Mouse (Mus musculus) liver, embryonic 11.5 days (tissue): ENCODE data around the gene Pla2g4b. TPM values are rescaled to one million over a fixed set of nuclear protein-coding genes. Genes with fewer than 3 reads are reported as not detected.

Experiments used
- ATAC-seq: fragments of 200-750 bp; cut with Nextera tagmentation; replicated peaks from 2 replicates; pipeline ENCODE4 v1.8.0; 2017; ENCODE audit warnings: moderate number of reproducible peaks, mild to moderate bottlenecking, moderate TSS enrichment, moderate library complexity; ENCODE audit not compliant: low FRiP score
- DNase-seq: peaks from one replicate; pipeline ENCODE4 v3.0.0-alpha.2; 2017; ENCODE audit warnings: low spot score
- H3K27ac ChIP-seq: fragments of 300-500 bp; sonication (generic); 2 replicates; pipeline ENCODE4 v1.5.1; 2014; ENCODE audit warnings: mild to moderate bottlenecking, low read depth, low read length, control low read depth
- H3K27me3 ChIP-seq: fragments of 300-500 bp; sonication (generic); replicated peaks from 2 replicates; pipeline ENCODE4 v1.6.1; 2014; ENCODE audit warnings: low read length, mixed read lengths; ENCODE audit not compliant: control insufficient read depth, insufficient read depth
- H3K36me3 ChIP-seq: fragments of 300-500 bp; sonication (generic); 2 replicates; pipeline ENCODE4 v1.6.1; 2014; ENCODE audit warnings: mild to moderate bottlenecking, low read length, moderate library complexity, mixed read lengths; ENCODE audit not compliant: control insufficient read depth, insufficient read depth
- H3K4me1 ChIP-seq: fragments of 300-500 bp; sonication (generic); replicated peaks from 2 replicates; pipeline ENCODE4 v1.6.1; 2014; ENCODE audit warnings: low read length, mixed read lengths; ENCODE audit not compliant: control insufficient read depth, insufficient read depth
- H3K4me2 ChIP-seq: fragments of 300-500 bp; sonication (generic); 2 replicates; pipeline ENCODE4 v1.6.1; 2014; ENCODE audit warnings: mild to moderate bottlenecking, control low read depth, moderate library complexity
- H3K4me3 ChIP-seq: fragments of 300-500 bp; sonication (generic); 2 replicates; pipeline ENCODE4 v1.5.1; 2014; ENCODE audit warnings: low read depth, low read length, control low read depth
- H3K9ac ChIP-seq: fragments of 300-500 bp; sonication (generic); 2 replicates; pipeline ENCODE4 v1.6.1; 2014; ENCODE audit warnings: low read depth, low read length, control low read depth
- H3K9me3 ChIP-seq: fragments of 300-500 bp; sonication (generic); 2 replicates; pipeline ENCODE4 v1.6.1; 2016; ENCODE audit warnings: low read length, inconsistent platforms, mixed read lengths; ENCODE audit not compliant: control insufficient read depth
- WGBS: fragments of 180-500 bp; shearing (Covaris S2); extraction: QIAGEN DNeasy Blood & Tissue Kit; methylation state at CpG from one replicate; pipeline ENCODE4 v1.1.7; 2014; 5-methylcytosine and 5-hydroxymethylcytosine counted together
- polyA plus RNA-seq: library from polyadenylated mRNA; unstranded; fragments of >200 nt; fragmentation: Nextera tagmentation; extraction: Ambion mirVana; gene quantifications from 2 replicates; pipeline ENCODE4 v1.2.1, GENCODE M21; 2014

The Pla2g4b gene
- polyA plus RNA-seq, 1 experiment from 2014 or later, result 2.3 TPM

GRCm38 (mm10) chr2:119995391-119996281 lies 37.6 kb upstream of the Pla2g4b start:
- ATAC-seq (no peak), DNase-seq (no peak)

GRCm38 (mm10) chr2:119997354-119997753 lies 35.9 kb upstream of the Pla2g4b start:
- Histone ChIP-seq H3K4me2 (no peak overlapping the region), H3K4me1 (peaks cover 6% of the 10 kb centered on the region; the same call in 1 of the 2 replicates), H3K9me3 (no peaks in the 10 kb centered on the region), H3K27me3 (no peaks in the 10 kb centered on the region), H3K36me3 (no peaks in the 10 kb centered on the region), H3K4me3 (no peak overlapping the region), H3K27ac (no peak overlapping the region), H3K9ac (no peak overlapping the region)
- WGBS, result 80% methylated on average over 4 of the region's 4 CpGs
- DNase-seq (no peak), ATAC-seq (no peak)

More at GRCm38 (mm10) chr2:119995391-119996281, 37.6 kb upstream of the Pla2g4b start:
- Histone ChIP-seq H3K27me3 (no peaks in the 10 kb centered on the region), H3K4me3 (no peak overlapping the region), H3K4me1 (no peaks in the 10 kb centered on the region; the same call in 1 of the 2 replicates), H3K36me3 (no peaks in the 10 kb centered on the region), H3K4me2 (no peak overlapping the region), H3K9me3 (no peaks in the 10 kb centered on the region), H3K9ac (no peak overlapping the region), H3K27ac (0 out of 2 replicates have a peak overlapping the region, but pooled peaks have one; percentile 5)
- WGBS, result 53% methylated on average over 9 of the region's 9 CpGs

- no peaks in the 10 kb centered on the region for H3K9me3 ChIP-seq
- H3K4me2 ChIP-seq, result no peak overlapping the region
- H3K4me3 ChIP-seq, result no peak overlapping the region
- H3K9ac ChIP-seq, result no peak overlapping the region
- ATAC-seq (no peak), DNase-seq (no peak)
- WGBS, result 84% methylated on average over 2 of the region's 2 CpGs
- H3K27me3 ChIP-seq, result no peaks in the 10 kb centered on the region
- no peaks in the 10 kb centered on the region for H3K36me3 ChIP-seq
- peaks cover 6% of the 10 kb centered on the region; the same call in 1 of the 2 replicates for H3K4me1 ChIP-seq
- no peak overlapping the region for H3K27ac ChIP-seq
Measured at GRCm38 (mm10) chr2:119999731-120000130, 33.5 kb upstream of the Pla2g4b start.

GRCm38 (mm10) chr2:120000882-120001584 lies 32.2 kb upstream of the Pla2g4b start:
- peaks cover 6% of the 10 kb centered on the region; the same call in 1 of the 2 replicates for H3K4me1 ChIP-seq
- WGBS, result 48% methylated on average over 3 of the region's 3 CpGs
- H3K9ac ChIP-seq, result peak overlapping the region; percentile 22; the same call in 1 of the 2 replicates
- no peak overlapping the region for H3K27ac ChIP-seq
- H3K9me3 ChIP-seq, result no peaks in the 10 kb centered on the region
- H3K36me3 ChIP-seq, result no peaks in the 10 kb centered on the region
- H3K27me3 ChIP-seq, result no peaks in the 10 kb centered on the region
- ATAC-seq, result no peak; the same call in 1 of the 2 replicates
- no peak overlapping the region for H3K4me2 ChIP-seq
- no peak for DNase-seq
- no peak overlapping the region for H3K4me3 ChIP-seq

GRCm38 (mm10) chr2:120001956-120002355 lies 31.3 kb upstream of the Pla2g4b start:
- Histone ChIP-seq H3K4me2 (no peak overlapping the region), H3K27ac (no peak overlapping the region), H3K9ac (no peak overlapping the region), H3K9me3 (no peaks in the 10 kb centered on the region), H3K4me1 (peaks cover 6% of the 10 kb centered on the region; the same call in 1 of the 2 replicates), H3K36me3 (no peaks in the 10 kb centered on the region), H3K4me3 (no peak overlapping the region), H3K27me3 (no peaks in the 10 kb centered on the region)
- 66% methylated on average over 4 of the region's 4 CpGs for WGBS
- DNase-seq, result no peak
- no peak for ATAC-seq

- Histone ChIP-seq H3K36me3 (no peaks in the 10 kb centered on the region), H3K4me3 (no peak overlapping the region), H3K4me2 (no peak overlapping the region), H3K27me3 (no peaks in the 10 kb centered on the region), H3K9me3 (no peaks in the 10 kb centered on the region), H3K9ac (no peak overlapping the region), H3K4me1 (peaks cover 6% of the 10 kb centered on the region; the same call in 1 of the 2 replicates), H3K27ac (no peak overlapping the region)
- ATAC-seq (no peak), DNase-seq (no peak)
- WGBS, result 77% methylated on average over 2 of the region's 2 CpGs
Measured at GRCm38 (mm10) chr2:120003970-120004369, 29.2 kb upstream of the Pla2g4b start.

- Histone ChIP-seq H3K4me1 (no peaks in the 10 kb centered on the region), H3K27me3 (no peaks in the 10 kb centered on the region), H3K36me3 (no peaks in the 10 kb centered on the region), H3K4me3 (no peak overlapping the region), H3K27ac (no peak overlapping the region), H3K9ac (no peak overlapping the region), H3K4me2 (no peak overlapping the region), H3K9me3 (no peaks in the 10 kb centered on the region)
- 96% methylated on average over 7 of the region's 7 CpGs for WGBS
- ATAC-seq, result no peak
- no peak for DNase-seq
Measured at GRCm38 (mm10) chr2:120006696-120007095, 26.5 kb upstream of the Pla2g4b start.

- no peak overlapping the region for H3K4me3 ChIP-seq
- no peak for ATAC-seq
- no peaks in the 10 kb centered on the region for H3K9me3 ChIP-seq
Measured at GRCm38 (mm10) chr2:120007680-120008210, 25.5 kb upstream of the Pla2g4b start.

More at GRCm38 (mm10) chr2:120007680-120008210, 25.5 kb upstream of the Pla2g4b start:
- DNase-seq, result no peak
- no peaks in the 10 kb centered on the region for H3K4me1 ChIP-seq
- H3K4me2 ChIP-seq, result no peak overlapping the region
- 88% methylated on average over 4 of the region's 4 CpGs for WGBS
- no peak overlapping the region for H3K9ac ChIP-seq
- H3K27ac ChIP-seq, result no peak overlapping the region
- H3K36me3 ChIP-seq, result no peaks in the 10 kb centered on the region; the same call in 1 of the 2 replicates
- H3K27me3 ChIP-seq, result no peaks in the 10 kb centered on the region
